8 mouse cellular contexts compared by ENCODE assay signal in genomic region chr1:89070871-89071361, GRCm38 (mm10). TPM values are rescaled to one million over a fixed set of nuclear protein-coding genes. Genes with fewer than 3 reads are reported as not detected.
A peak's percentile ranks its signal among the peaks of the same experiment; 100 is the strongest.
DNase-seq lines count a peak whose midpoint lies in the region; ATAC-seq lines count a peak whose summit lies in the region.

No protein-coding gene starts in this region.

- peak overlapping the region; percentile 82 for H3K27ac ChIP-seq in forebrain, embryonic 12.5 days
- H3K27ac ChIP-seq in hindbrain, embryonic 14.5 days: peak overlapping the region; percentile 82
- H3K27ac ChIP-seq in limb, embryonic 10.5 days: peak overlapping the region; percentile 92
- H3K27ac ChIP-seq in midbrain, embryonic 14.5 days (replicated peaks; ENCODE audit: low read depth, low read length): peak overlapping the region; percentile 73

- H3K36me3 ChIP-seq in forebrain, embryonic 12.5 days (replicated peaks): no peaks in the 10 kb centered on the region
- H3K36me3 ChIP-seq in hindbrain, embryonic 14.5 days (replicated peaks; ENCODE audit: control insufficient read depth, insufficient read depth): no peaks in the 10 kb centered on the region
- H3K36me3 ChIP-seq in limb, embryonic 10.5 days: peaks cover 4% of the 10 kb centered on the region; the same call in 1 of the 2 replicates
- H3K36me3 ChIP-seq in midbrain, embryonic 14.5 days (ENCODE audit: control insufficient read depth, insufficient read depth, low read length): no peaks in the 10 kb centered on the region

- peak overlapping the region; percentile 85 for H3K4me3 ChIP-seq in forebrain, embryonic 12.5 days (replicated peaks)
- H3K4me3 ChIP-seq in hindbrain, embryonic 14.5 days (replicated peaks; ENCODE audit: low read length): peak overlapping the region; percentile 87
- H3K4me3 ChIP-seq in limb, embryonic 10.5 days: peak overlapping the region; percentile 76
- peak overlapping the region; percentile 73 for H3K4me3 ChIP-seq in midbrain, embryonic 14.5 days (replicated peaks; ENCODE audit: low read depth, low read length)

- peak overlapping the region; percentile 72 for H3K4me2 ChIP-seq in forebrain, embryonic 12.5 days
- peak overlapping the region; percentile 58 for H3K4me2 ChIP-seq in hindbrain, embryonic 14.5 days (replicated peaks)
- H3K4me2 ChIP-seq in midbrain, embryonic 14.5 days (ENCODE audit: low read length): peak overlapping the region; percentile 78

- DNase-seq in gastrocnemius, postnatal 10 days: peak; percentile 49
- DNase-seq in gastrocnemius, adult 18-20 months (ENCODE audit: low spot score): no peak
- DNase-seq in adrenal gland, postnatal 36 days: peak; percentile 62 to 73
- peak; percentile 48 for DNase-seq in hindbrain, embryonic 14.5 days (ENCODE audit: low spot score)
- DNase-seq in limb, embryonic 10.5 days (ENCODE audit: low spot score): peak; percentile 78
- DNase-seq in midbrain, embryonic 14.5 days: peak; percentile 70
- peak; percentile 49 for DNase-seq in urinary bladder, adult 2 months (ENCODE audit: low spot score)

- WGBS in forebrain, embryonic 12.5 days: under 1% methylated on average over 28 of the region's 28 CpGs
- WGBS in hindbrain, embryonic 14.5 days: under 1% methylated on average over 28 of the region's 28 CpGs
- under 1% methylated on average over 28 of the region's 28 CpGs for WGBS in limb, embryonic 10.5 days
- WGBS in midbrain, embryonic 14.5 days: under 1% methylated on average over 28 of the region's 28 CpGs

- no peaks in the 10 kb centered on the region for H3K27me3 ChIP-seq in forebrain, embryonic 12.5 days
- H3K27me3 ChIP-seq in hindbrain, embryonic 14.5 days (ENCODE audit: control insufficient read depth, insufficient read depth, low read length): no peaks in the 10 kb centered on the region
- no peaks in the 10 kb centered on the region for H3K27me3 ChIP-seq in limb, embryonic 10.5 days (ENCODE audit: low read depth, poor library complexity, severe bottlenecking)
- no peaks in the 10 kb centered on the region for H3K27me3 ChIP-seq in midbrain, embryonic 14.5 days (ENCODE audit: control insufficient read depth, insufficient read depth, low read length)

- peaks cover 46% of the 10 kb centered on the region for H3K4me1 ChIP-seq in forebrain, embryonic 12.5 days
- peaks cover 35% of the 10 kb centered on the region for H3K4me1 ChIP-seq in hindbrain, embryonic 14.5 days (replicated peaks; ENCODE audit: control insufficient read depth, insufficient read depth, low read length)
- H3K4me1 ChIP-seq in limb, embryonic 10.5 days: peaks cover 42% of the 10 kb centered on the region
- H3K4me1 ChIP-seq in midbrain, embryonic 14.5 days (ENCODE audit: control insufficient read depth, insufficient read depth, low read length): peaks cover 27% of the 10 kb centered on the region

- peak; percentile 25 for ATAC-seq in forebrain, embryonic 12.5 days (ENCODE audit: low FRiP score)
- peak; percentile 13 for ATAC-seq in hindbrain, embryonic 14.5 days (ENCODE audit: low FRiP score)
- peak; percentile 29; the same call in 1 of the 2 replicates for ATAC-seq in midbrain, embryonic 14.5 days (ENCODE audit: low FRiP score, low TSS enrichment)

- peak overlapping the region; percentile 91 for H3K9ac ChIP-seq in forebrain, embryonic 12.5 days
- H3K9ac ChIP-seq in hindbrain, embryonic 14.5 days: peak overlapping the region; percentile 85
- H3K9ac ChIP-seq in midbrain, embryonic 14.5 days (replicated peaks; ENCODE audit: low read length): peak overlapping the region; percentile 74

- no peaks in the 10 kb centered on the region for H3K9me3 ChIP-seq in forebrain, embryonic 12.5 days
- no peaks in the 10 kb centered on the region for H3K9me3 ChIP-seq in hindbrain, embryonic 14.5 days (ENCODE audit: control insufficient read depth, low read length)
- no peaks in the 10 kb centered on the region for H3K9me3 ChIP-seq in limb, embryonic 10.5 days (replicated peaks)
- H3K9me3 ChIP-seq in midbrain, embryonic 14.5 days (ENCODE audit: control insufficient read depth, low read length): no peaks in the 10 kb centered on the region

RNA-seq across cellular contexts. Expression of gene Sh3bp4, which starts 0.7 kb away (rescaled TPM):
- total RNA-seq in gastrocnemius, postnatal 10 days (2021): 10 to 100 TPM in 1 of 2 experiments, 1 to 10 TPM in 1; 7.3 to 10.3 TPM
- total RNA-seq in gastrocnemius, adult 18-20 months (2021): 1 to 10 TPM; 2.5 to 3.7 TPM
- total RNA-seq in adrenal gland, postnatal 36 days (2021): 10 to 100 TPM; 14.1 to 17.8 TPM
- 26.5 and 27.1 TPM in 2 replicates for polyA plus RNA-seq in forebrain, embryonic 12.5 days (2016; fragmentation: Nextera tagmentation; extraction: Ambion mirVana)
- polyA plus RNA-seq in hindbrain, embryonic 14.5 days (2014; fragmentation: Nextera tagmentation; extraction: Ambion mirVana): 15.5 and 15.7 TPM in 2 replicates
- 25.9 and 26.9 TPM in 2 replicates for polyA plus RNA-seq in limb, embryonic 10.5 days (2016; fragmentation: Nextera tagmentation; extraction: Ambion mirVana)
- polyA plus RNA-seq in midbrain, embryonic 14.5 days (2014; fragmentation: Nextera tagmentation; extraction: Ambion mirVana): 9.7 and 10.6 TPM in 2 replicates
- polyA plus RNA-seq in urinary bladder, adult 2 months (2012; rRNA removed): 11.4 and 12.0 TPM in 2 replicates
